Mouse (Mus musculus) testis, adult 2 months (tissue): ENCODE data around the gene Oasl1. TPM values are rescaled to one million over a fixed set of nuclear protein-coding genes. Genes with fewer than 3 reads are reported as not detected.
A peak's percentile ranks its signal among the peaks of the same experiment; 100 is the strongest.
"Not testable (repeated sequence)": the region's sequence is repeated elsewhere in the genome, so short reads cannot be mapped to it uniquely, and the experiment has no call there.

Source experiments
- H3K27ac ChIP-seq: fragments of 200-500 bp; 2 replicates; pipeline ENCODE4 v1.5.1; 2012; ENCODE audit warnings: low read depth, low read length; ENCODE audit not compliant: control insufficient read depth, insufficient read depth
- H3K27me3 ChIP-seq: fragments of 200-500 bp; 2 replicates; pipeline ENCODE4 v1.6.1; 2012; ENCODE audit warnings: mild to moderate bottlenecking, low read length, moderate library complexity; ENCODE audit not compliant: control insufficient read depth, insufficient read depth
- H3K36me3 ChIP-seq: fragments of 200-500 bp; 2 replicates; pipeline ENCODE4 v1.6.1; 2012; ENCODE audit warnings: mild to moderate bottlenecking, low read length; ENCODE audit not compliant: control insufficient read depth, insufficient read depth
- H3K4me1 ChIP-seq: fragments of 200-500 bp; 2 replicates; pipeline ENCODE4 v1.6.1; 2012; ENCODE audit warnings: low read length; ENCODE audit not compliant: control insufficient read depth, insufficient read depth
- H3K4me3 ChIP-seq: fragments of 200-500 bp; 2 replicates; pipeline ENCODE4 v1.5.1; 2012; ENCODE audit warnings: low read depth, mild to moderate bottlenecking, low read length, moderate library complexity, mixed read lengths; ENCODE audit not compliant: control insufficient read depth
- CTCF ChIP-seq: fragments of 200-500 bp; IDR thresholded peaks from 2 replicates; pipeline ENCODE4 v1.5.1; 2012; ENCODE audit warnings: low read depth, mild to moderate bottlenecking, inconsistent platforms, low read length, moderate library complexity; ENCODE audit not compliant: control insufficient read depth, insufficient read depth, insufficient replicate concordance
- POLR2A ChIP-seq: fragments of 200-500 bp; IDR thresholded peaks from 2 replicates; pipeline ENCODE4 v1.6.1; 2012; ENCODE audit warnings: low read depth, mild to moderate bottlenecking, inconsistent platforms, low read length, moderate library complexity; ENCODE audit not compliant: control insufficient read depth
- polyA plus RNA-seq: library from polyadenylated mRNA; depleted of rRNA; stranded (reverse); fragments of >200 nt; gene quantifications from 2 replicates; pipeline ENCODE4 v1.2.3, GENCODE M21; 2012

Gene Oasl1
- polyA plus RNA-seq, 1 experiment: 3.0 TPM

DNA sequence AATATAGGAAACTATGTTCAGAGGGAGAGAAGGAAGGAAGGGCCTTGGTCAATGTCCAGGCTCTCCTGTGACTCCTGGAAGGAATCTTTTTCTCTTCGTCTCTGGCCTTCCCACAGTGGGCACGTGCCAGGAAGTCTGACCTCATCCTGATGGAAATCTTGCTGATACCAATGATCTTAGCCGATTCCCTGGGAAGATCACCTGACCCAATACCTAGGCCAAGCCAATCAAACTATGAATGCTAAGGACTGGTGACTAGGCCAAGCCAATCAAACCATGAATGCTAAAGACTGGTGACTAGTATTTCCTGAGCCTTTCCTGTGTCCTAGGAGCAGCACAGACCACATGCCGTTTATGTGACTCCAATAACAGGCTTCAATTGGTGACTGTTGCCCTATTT is 9.4 kb upstream of the Oasl1 start:
- H3K27me3 ChIP-seq: no peaks in the 10 kb centered on the region
- no peak overlapping the region for H3K27ac ChIP-seq
- no peak overlapping the region for H3K4me3 ChIP-seq
- no peaks in the 10 kb centered on the region for H3K36me3 ChIP-seq
- no peak for TF ChIP-seq POLR2A
- TF ChIP-seq CTCF: no peak
- peaks cover 1% of the 10 kb centered on the region for H3K4me1 ChIP-seq

DNA sequence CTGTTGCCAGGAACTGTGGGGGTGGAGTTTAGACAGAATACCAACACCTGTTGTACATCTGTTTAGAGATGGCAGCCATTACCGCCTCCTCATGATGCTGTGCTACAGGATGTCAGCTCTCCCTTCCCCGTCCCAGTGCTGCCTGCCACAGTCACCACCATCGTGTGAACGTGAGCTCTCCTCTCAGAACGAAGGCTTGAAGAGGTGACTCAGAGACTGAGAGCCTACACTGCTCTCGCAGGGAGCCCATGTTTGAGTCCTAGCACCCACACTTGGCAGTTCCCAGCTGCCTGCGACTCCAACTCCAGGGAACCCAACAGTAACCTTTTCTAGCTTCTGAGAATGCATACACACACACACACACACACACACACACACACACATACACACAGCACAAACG is 8.2 kb upstream of the Oasl1 start:
- H3K36me3 ChIP-seq: no peaks in the 10 kb centered on the region
- no peak overlapping the region for H3K4me3 ChIP-seq
- TF ChIP-seq POLR2A (no peak), CTCF (no peak)
- H3K4me1 ChIP-seq: no peaks in the 10 kb centered on the region
- no peak overlapping the region for H3K27ac ChIP-seq
- H3K27me3 ChIP-seq: no peaks in the 10 kb centered on the region

GRCm38 (mm10) chr5:114915854-114916253 is 7.2 kb upstream of the Oasl1 start:
- no peak overlapping the region for H3K4me3 ChIP-seq
- no peak overlapping the region for H3K27ac ChIP-seq
- TF ChIP-seq POLR2A (no peak), CTCF (no peak)
- H3K27me3 ChIP-seq: no peaks in the 10 kb centered on the region
- no peaks in the 10 kb centered on the region for H3K4me1 ChIP-seq
- no peaks in the 10 kb centered on the region for H3K36me3 ChIP-seq

DNA sequence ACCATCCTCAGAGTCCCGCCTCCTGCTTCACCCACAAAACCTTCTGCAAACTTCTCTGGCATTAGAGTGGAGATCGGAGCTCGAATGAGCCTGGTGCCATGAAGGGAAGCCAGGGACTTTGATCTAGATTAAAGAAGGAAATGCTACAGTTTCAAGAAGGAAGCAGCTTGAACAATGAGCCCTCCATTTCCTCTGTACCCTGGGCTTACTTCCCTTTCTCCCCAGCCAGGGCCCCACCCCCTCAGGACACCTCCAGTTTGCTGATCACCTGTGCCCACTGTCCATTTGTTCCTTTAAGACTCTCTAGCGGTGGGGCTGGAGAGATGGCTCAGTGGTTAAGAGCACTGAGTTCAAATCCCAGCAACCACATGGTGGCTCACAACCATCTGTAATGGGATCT is 6.3 kb upstream of the Oasl1 start:
- no peak overlapping the region for H3K27ac ChIP-seq
- TF ChIP-seq POLR2A (no peak), CTCF (no peak)
- H3K36me3 ChIP-seq: no peaks in the 10 kb centered on the region
- no peaks in the 10 kb centered on the region for H3K27me3 ChIP-seq
- peaks cover 1% of the 10 kb centered on the region; the same call in 1 of the 2 replicates for H3K4me1 ChIP-seq
- no peak overlapping the region for H3K4me3 ChIP-seq

DNA sequence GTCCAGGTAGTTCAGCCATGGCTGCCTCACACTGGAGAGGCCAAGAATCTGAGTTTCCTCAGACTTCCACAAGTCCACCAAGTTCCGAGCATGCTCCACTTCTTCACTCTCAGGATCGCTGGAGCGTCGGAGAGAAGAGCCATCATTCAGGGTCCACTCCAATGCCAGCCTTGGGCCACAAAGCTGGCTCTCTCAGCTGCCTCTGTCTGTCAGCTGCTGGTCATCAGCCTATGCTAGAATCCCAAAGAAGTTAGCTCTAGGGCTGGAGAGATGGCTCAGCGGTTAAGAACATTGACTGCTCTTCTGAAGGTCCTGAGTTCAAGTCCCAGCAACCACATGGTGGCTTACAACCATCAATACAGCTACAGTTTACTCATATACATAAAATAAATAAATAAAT is 5.7 kb upstream of the Oasl1 start:
- not testable (repeated sequence) for H3K4me1 ChIP-seq, H3K36me3 ChIP-seq, H3K27ac ChIP-seq, H3K4me3 ChIP-seq, H3K27me3 ChIP-seq

DNA sequence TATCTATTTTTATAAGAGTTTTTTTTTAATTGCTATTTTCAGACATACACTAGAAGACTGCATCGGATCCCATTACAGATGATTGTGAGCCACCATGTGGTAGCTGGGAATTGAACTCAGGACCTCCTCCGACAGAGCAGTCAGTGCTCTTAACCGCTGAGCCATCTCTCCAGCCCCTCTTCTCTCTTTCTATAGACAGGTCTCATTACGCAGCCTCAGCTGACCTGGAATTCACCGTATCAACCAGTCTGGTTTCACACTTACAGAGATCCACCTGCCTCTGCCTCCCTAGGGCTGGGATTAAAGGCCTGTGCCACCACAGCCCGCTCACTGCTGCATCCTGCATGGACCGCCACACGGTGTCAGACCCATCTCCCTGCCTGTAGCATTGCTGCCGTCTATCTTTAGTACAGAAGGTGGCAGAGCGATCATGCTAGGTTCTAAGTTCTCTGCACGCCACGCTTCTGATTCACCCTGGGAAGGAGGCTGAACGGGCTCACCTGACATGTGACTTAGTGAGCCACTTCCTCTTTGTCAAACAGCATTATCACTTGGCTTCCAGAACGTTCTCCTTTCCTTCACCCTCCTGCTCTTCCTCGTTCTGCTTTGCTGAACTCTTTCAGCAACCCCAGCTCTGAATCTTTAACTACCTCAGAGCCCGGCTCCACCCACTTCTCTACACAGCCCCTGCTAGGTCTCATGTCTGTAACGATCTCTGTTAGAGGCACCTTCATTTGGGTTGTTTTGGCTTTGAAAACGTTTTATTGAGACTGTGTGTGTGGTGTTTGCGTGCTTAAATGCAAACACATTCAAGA is 1.3 kb upstream of the Oasl1 start:
- Histone ChIP-seq H3K4me1 (peaks cover 10% of the 10 kb centered on the region), H3K27ac (no peak overlapping the region), H3K4me3 (no peak overlapping the region), H3K27me3 (no peaks in the 10 kb centered on the region), H3K36me3 (no peaks in the 10 kb centered on the region)
- peak; percentile 1; the same call in 1 of the 2 replicates for TF ChIP-seq CTCF
- no peak for TF ChIP-seq POLR2A

DNA sequence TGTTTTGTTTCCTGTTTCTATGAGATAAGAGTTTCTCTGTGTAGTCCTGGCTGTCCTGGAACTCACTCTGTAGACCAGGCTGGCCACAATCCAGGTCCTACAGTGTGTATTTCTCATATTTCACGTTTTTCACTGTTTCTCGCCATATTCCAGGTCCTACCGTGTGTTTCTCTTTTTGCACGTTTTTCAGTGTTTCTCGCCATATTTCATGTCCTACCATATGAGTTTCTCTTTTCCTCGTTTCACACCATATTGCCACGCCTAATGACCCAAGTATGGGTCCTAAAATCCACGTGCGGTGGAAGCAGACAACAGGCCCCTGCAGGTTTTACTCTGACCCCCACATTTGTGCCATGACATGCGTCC is 691 bp upstream of the Oasl1 start:
- no peaks in the 10 kb centered on the region for H3K36me3 ChIP-seq

More for the DNA sequence above, 691 bp upstream of the Oasl1 start:
- Histone ChIP-seq H3K4me1 (peaks cover 10% of the 10 kb centered on the region), H3K4me3 (no peak overlapping the region), H3K27me3 (no peaks in the 10 kb centered on the region), H3K27ac (no peak overlapping the region)
- TF ChIP-seq CTCF: no peak
- TF ChIP-seq POLR2A: no peak
